Mouse (Mus musculus) liver, adult 2 months (tissue): ENCODE data around the gene Zdhhc17.

Source experiments
- CTCF ChIP-seq: fragments of 200-500 bp; IDR thresholded peaks from 2 replicates; pipeline ENCODE4 v1.5.1; 2011; ENCODE audit warnings: low read depth, low read length, control low read depth
- POLR2A ChIP-seq: fragments of 200-500 bp; IDR thresholded peaks from 2 replicates; pipeline ENCODE4 v1.6.1; 2011; ENCODE audit warnings: low read length, control low read depth; ENCODE audit not compliant: insufficient read depth; ENCODE audit errors: extremely low read depth

GRCm38 (mm10) chr10:110951112-110951511 is 58.8 kb downstream of the Zdhhc17 start:
- TF ChIP-seq CTCF (no peak), POLR2A (no peak)
